Mouse (Mus musculus): Measurements from ENCODE around the gene Anks3. TPM values are rescaled to one million over a fixed set of nuclear protein-coding genes. Genes with fewer than 3 reads are reported as not detected.

Gene Anks3
- polyA plus RNA-seq, 1 experiment from 2014 or later = 62.2 TPM

GRCm38 (mm10) chr16:5000611-5001010 lies 36.6 kb upstream of the Anks3 start:
- Histone ChIP-seq H3K9me3 (ENCODE audit: control insufficient read depth, low read length) (no peaks in the 10 kb centered on the region), H3K4me3 (ENCODE audit: low read depth, low read length) (no peak overlapping the region), H3K27ac (ENCODE audit: low read depth, low read length) (no peak overlapping the region), H3K27me3 (ENCODE audit: control insufficient read depth, insufficient read depth, low read length) (no peaks in the 10 kb centered on the region), H3K9ac (replicated peaks; ENCODE audit: low read depth, low read length) (no peak overlapping the region), H3K4me1 (ENCODE audit: control insufficient read depth, insufficient read depth, low read length) (no peaks in the 10 kb centered on the region), H3K36me3 (ENCODE audit: control insufficient read depth, insufficient read depth, low read length) (no peaks in the 10 kb centered on the region), H3K4me2 (ENCODE audit: low read depth, low read length) (no peak overlapping the region)
- ATAC-seq (ENCODE audit: low read depth) = no peak
- 66% methylated on average over 3 of the region's 3 CpGs for WGBS

- Histone ChIP-seq H3K4me3 (ENCODE audit: low read depth, low read length) (no peak overlapping the region), H3K27ac (ENCODE audit: low read depth, low read length) (no peak overlapping the region), H3K36me3 (ENCODE audit: control insufficient read depth, insufficient read depth, low read length) (no peaks in the 10 kb centered on the region), H3K9ac (replicated peaks; ENCODE audit: low read depth, low read length) (no peak overlapping the region), H3K9me3 (ENCODE audit: control insufficient read depth, low read length) (no peaks in the 10 kb centered on the region), H3K4me2 (ENCODE audit: low read depth, low read length) (no peak overlapping the region), H3K4me1 (ENCODE audit: control insufficient read depth, insufficient read depth, low read length) (no peaks in the 10 kb centered on the region), H3K27me3 (ENCODE audit: control insufficient read depth, insufficient read depth, low read length) (no peaks in the 10 kb centered on the region)
- no peak for ATAC-seq (ENCODE audit: low read depth)
- 73% methylated on average over 1 of the region's 1 CpGs for WGBS
These were observed 35.0 kb upstream of the Anks3 start for GRCm38 (mm10) chr16:4998984-4999383.

GRCm38 (mm10) chr16:4997553-4997952 lies 33.5 kb upstream of the Anks3 start, which contains the start of gene Sept12:
Sept12 (minus strand) TSS chr16:4997852.
- 45% methylated on average over 3 of the region's 3 CpGs for WGBS
- Histone ChIP-seq H3K4me1 (ENCODE audit: control insufficient read depth, insufficient read depth, low read length) (no peaks in the 10 kb centered on the region), H3K27ac (ENCODE audit: low read depth, low read length) (no peak within 1 kb of the TSS), H3K4me2 (ENCODE audit: low read depth, low read length) (no peak within 1 kb of the TSS), H3K27me3 (ENCODE audit: control insufficient read depth, insufficient read depth, low read length) (no peaks in the 10 kb centered on the region), H3K36me3 (ENCODE audit: control insufficient read depth, insufficient read depth, low read length) (no peaks in the 10 kb centered on the region), H3K4me3 (ENCODE audit: low read depth, low read length) (no peak within 1 kb of the TSS), H3K9ac (replicated peaks; ENCODE audit: low read depth, low read length) (no peak within 1 kb of the TSS), H3K9me3 (ENCODE audit: control insufficient read depth, low read length) (no peaks in the 10 kb centered on the region)
- no peak for ATAC-seq (ENCODE audit: low read depth)

- Histone ChIP-seq H3K36me3 (ENCODE audit: control insufficient read depth, insufficient read depth, low read length) (no peaks in the 10 kb centered on the region), H3K4me3 (ENCODE audit: low read depth, low read length) (no peak overlapping the region), H3K4me2 (ENCODE audit: low read depth, low read length) (no peak overlapping the region), H3K9ac (replicated peaks; ENCODE audit: low read depth, low read length) (no peak overlapping the region), H3K27me3 (ENCODE audit: control insufficient read depth, insufficient read depth, low read length) (no peaks in the 10 kb centered on the region), H3K9me3 (ENCODE audit: control insufficient read depth, low read length) (no peaks in the 10 kb centered on the region), H3K4me1 (ENCODE audit: control insufficient read depth, insufficient read depth, low read length) (no peaks in the 10 kb centered on the region), H3K27ac (ENCODE audit: low read depth, low read length) (no peak overlapping the region)
- no peak for ATAC-seq (ENCODE audit: low read depth)
- WGBS = 89% methylated on average over 4 of the region's 4 CpGs
These were observed 29.3 kb upstream of the Anks3 start for GRCm38 (mm10) chr16:4993276-4993675.

GRCm38 (mm10) chr16:4984717-4985116 lies 20.7 kb upstream of the Anks3 start:
- no peaks in the 10 kb centered on the region for H3K36me3 ChIP-seq (ENCODE audit: control insufficient read depth, insufficient read depth, low read length)
- no peak overlapping the region for H3K4me2 ChIP-seq (ENCODE audit: low read depth, low read length)
- no peaks in the 10 kb centered on the region for H3K27me3 ChIP-seq (ENCODE audit: control insufficient read depth, insufficient read depth, low read length)
- no peaks in the 10 kb centered on the region for H3K4me1 ChIP-seq (ENCODE audit: control insufficient read depth, insufficient read depth, low read length)
- ATAC-seq (ENCODE audit: low read depth) = no peak
- H3K4me3 ChIP-seq (ENCODE audit: low read depth, low read length) = no peak overlapping the region
- no peak overlapping the region for H3K27ac ChIP-seq (ENCODE audit: low read depth, low read length)
- WGBS = 95% methylated on average over 12 of the region's 12 CpGs
- H3K9me3 ChIP-seq (ENCODE audit: control insufficient read depth, low read length) = no peaks in the 10 kb centered on the region
- H3K9ac ChIP-seq (replicated peaks; ENCODE audit: low read depth, low read length) = no peak overlapping the region

- WGBS = 69% methylated on average over 4 of the region's 4 CpGs
- no peak for ATAC-seq (ENCODE audit: low read depth)
These were observed 15.9 kb upstream of the Anks3 start for GRCm38 (mm10) chr16:4979755-4980380.

GRCm38 (mm10) chr16:4978275-4979051 lies 14.5 kb upstream of the Anks3 start:
- no peaks in the 10 kb centered on the region for H3K27me3 ChIP-seq (ENCODE audit: control insufficient read depth, insufficient read depth, low read length)
- H3K9ac ChIP-seq (replicated peaks; ENCODE audit: low read depth, low read length) = no peak overlapping the region
- ATAC-seq (ENCODE audit: low read depth) = no peak
- H3K4me2 ChIP-seq (ENCODE audit: low read depth, low read length) = no peak overlapping the region
- H3K4me3 ChIP-seq (ENCODE audit: low read depth, low read length) = no peak overlapping the region
- H3K36me3 ChIP-seq (ENCODE audit: control insufficient read depth, insufficient read depth, low read length) = no peaks in the 10 kb centered on the region
- no peak overlapping the region for H3K27ac ChIP-seq (ENCODE audit: low read depth, low read length)
- WGBS = 70% methylated on average over 5 of the region's 5 CpGs
- H3K9me3 ChIP-seq (ENCODE audit: control insufficient read depth, low read length) = no peaks in the 10 kb centered on the region
- no peaks in the 10 kb centered on the region for H3K4me1 ChIP-seq (ENCODE audit: control insufficient read depth, insufficient read depth, low read length)

More at GRCm38 (mm10) chr16:4979755-4980380, 15.9 kb upstream of the Anks3 start:
- no peaks in the 10 kb centered on the region for H3K36me3 ChIP-seq (ENCODE audit: control insufficient read depth, insufficient read depth, low read length)
- H3K4me2 ChIP-seq (ENCODE audit: low read depth, low read length) = no peak overlapping the region
- no peak overlapping the region for H3K27ac ChIP-seq (ENCODE audit: low read depth, low read length)
- H3K9ac ChIP-seq (replicated peaks; ENCODE audit: low read depth, low read length) = no peak overlapping the region
- no peak overlapping the region for H3K4me3 ChIP-seq (ENCODE audit: low read depth, low read length)
- H3K9me3 ChIP-seq (ENCODE audit: control insufficient read depth, low read length) = no peaks in the 10 kb centered on the region
- H3K27me3 ChIP-seq (ENCODE audit: control insufficient read depth, insufficient read depth, low read length) = no peaks in the 10 kb centered on the region
- H3K4me1 ChIP-seq (ENCODE audit: control insufficient read depth, insufficient read depth, low read length) = no peaks in the 10 kb centered on the region

- Histone ChIP-seq H3K4me1 (ENCODE audit: control insufficient read depth, insufficient read depth, low read length) (no peaks in the 10 kb centered on the region), H3K27me3 (ENCODE audit: control insufficient read depth, insufficient read depth, low read length) (no peaks in the 10 kb centered on the region), H3K36me3 (ENCODE audit: control insufficient read depth, insufficient read depth, low read length) (no peaks in the 10 kb centered on the region), H3K4me3 (ENCODE audit: low read depth, low read length) (no peak overlapping the region), H3K9me3 (ENCODE audit: control insufficient read depth, low read length) (no peaks in the 10 kb centered on the region), H3K9ac (replicated peaks; ENCODE audit: low read depth, low read length) (no peak overlapping the region), H3K4me2 (ENCODE audit: low read depth, low read length) (no peak overlapping the region), H3K27ac (ENCODE audit: low read depth, low read length) (no peak overlapping the region)
- WGBS = 83% methylated on average over 2 of the region's 2 CpGs
- no peak for ATAC-seq (ENCODE audit: low read depth)
These were observed 12.2 kb upstream of the Anks3 start for GRCm38 (mm10) chr16:4976180-4976579.

GRCm38 (mm10) chr16:4974521-4974920 lies 10.5 kb upstream of the Anks3 start:
- no peak overlapping the region for H3K9ac ChIP-seq (replicated peaks; ENCODE audit: low read depth, low read length)
- H3K9me3 ChIP-seq (ENCODE audit: control insufficient read depth, low read length) = no peaks in the 10 kb centered on the region
- no peak for ATAC-seq (ENCODE audit: low read depth)
- H3K36me3 ChIP-seq (ENCODE audit: control insufficient read depth, insufficient read depth, low read length) = no peaks in the 10 kb centered on the region
- no peak overlapping the region for H3K4me3 ChIP-seq (ENCODE audit: low read depth, low read length)
- H3K27me3 ChIP-seq (ENCODE audit: control insufficient read depth, insufficient read depth, low read length) = no peaks in the 10 kb centered on the region
- 72% methylated on average over 5 of the region's 5 CpGs for WGBS
- H3K4me2 ChIP-seq (ENCODE audit: low read depth, low read length) = no peak overlapping the region
- H3K4me1 ChIP-seq (ENCODE audit: control insufficient read depth, insufficient read depth, low read length) = no peaks in the 10 kb centered on the region
- H3K27ac ChIP-seq (ENCODE audit: low read depth, low read length) = no peak overlapping the region
